Mouse (Mus musculus): ENCODE results near the gene Als2cr12. TPM values are rescaled to one million over a fixed set of nuclear protein-coding genes. Genes with fewer than 3 reads are reported as not detected.
"Not testable (repeated sequence)": the region's sequence is repeated elsewhere in the genome, so short reads cannot be mapped to it uniquely, and the experiment has no call there.

The Als2cr12 gene
- polyA plus RNA-seq, 1 experiment, result 0.16 TPM

GRCm38 (mm10) chr1:58668191-58668590, 27.6 kb downstream of the Als2cr12 start:
- no peak for DNase-seq
- no peaks in the 10 kb centered on the region for H3K36me3 ChIP-seq (ENCODE audit: control insufficient read depth, insufficient read depth, low read length)
- no peaks in the 10 kb centered on the region for H3K27me3 ChIP-seq (ENCODE audit: control insufficient read depth, insufficient read depth, low read length)
- no peaks in the 10 kb centered on the region for H3K4me1 ChIP-seq (replicated peaks; ENCODE audit: control insufficient read depth, insufficient read depth, low read length)
- no peak overlapping the region for H3K27ac ChIP-seq (ENCODE audit: control insufficient read depth, insufficient read depth, low read length)
- H3K4me3 ChIP-seq (ENCODE audit: control insufficient read depth, insufficient read depth, low read length), result no peak overlapping the region
- no peak for TF ChIP-seq POLR2A (IDR thresholded peaks at IDR 0.05; ENCODE audit: control insufficient read depth, extremely low read depth, insufficient read depth, low read length, poor library complexity)
- no peak for TF ChIP-seq CTCF (IDR thresholded peaks at IDR 0.05; ENCODE audit: borderline replicate concordance, control insufficient read depth, extremely low read depth, insufficient read depth, low read length, poor library complexity)
- WGBS, result 93% methylated on average over 5 of the region's 5 CpGs

- H3K4me3 ChIP-seq (ENCODE audit: control insufficient read depth, insufficient read depth, low read length); H3K4me1 ChIP-seq (replicated peaks; ENCODE audit: control insufficient read depth, insufficient read depth, low read length); H3K27ac ChIP-seq (ENCODE audit: control insufficient read depth, insufficient read depth, low read length); H3K27me3 ChIP-seq (ENCODE audit: control insufficient read depth, insufficient read depth, low read length); DNase-seq; H3K36me3 ChIP-seq (ENCODE audit: control insufficient read depth, insufficient read depth, low read length): not testable (repeated sequence)
- 85% methylated on average over 3 of the region's 3 CpGs for WGBS
These were observed 32.4 kb downstream of the Als2cr12 start for GRCm38 (mm10) chr1:58663365-58663764.

GRCm38 (mm10) chr1:58662671-58663070, 33.1 kb downstream of the Als2cr12 start:
- not testable (repeated sequence) for H3K36me3 ChIP-seq (ENCODE audit: control insufficient read depth, insufficient read depth, low read length); H3K27ac ChIP-seq (ENCODE audit: control insufficient read depth, insufficient read depth, low read length); H3K4me3 ChIP-seq (ENCODE audit: control insufficient read depth, insufficient read depth, low read length); DNase-seq; H3K27me3 ChIP-seq (ENCODE audit: control insufficient read depth, insufficient read depth, low read length); H3K4me1 ChIP-seq (replicated peaks; ENCODE audit: control insufficient read depth, insufficient read depth, low read length)
- 98% methylated on average over 5 of the region's 5 CpGs for WGBS

GRCm38 (mm10) chr1:58652480-58653403, 43.0 kb downstream of the Als2cr12 start:
- TF ChIP-seq POLR2A (IDR thresholded peaks at IDR 0.05; ENCODE audit: control insufficient read depth, extremely low read depth, insufficient read depth, low read length, poor library complexity) (peak; percentile 36; the same call in 1 of the 2 replicates), CTCF (IDR thresholded peaks at IDR 0.05; ENCODE audit: borderline replicate concordance, control insufficient read depth, extremely low read depth, insufficient read depth, low read length, poor library complexity) (no peak)
- Histone ChIP-seq H3K4me3 (ENCODE audit: control insufficient read depth, insufficient read depth, low read length) (peak overlapping the region; percentile 58), H3K27me3 (ENCODE audit: control insufficient read depth, insufficient read depth, low read length) (no peaks in the 10 kb centered on the region), H3K4me1 (replicated peaks; ENCODE audit: control insufficient read depth, insufficient read depth, low read length) (peaks cover 3% of the 10 kb centered on the region), H3K36me3 (ENCODE audit: control insufficient read depth, insufficient read depth, low read length) (no peaks in the 10 kb centered on the region), H3K27ac (ENCODE audit: control insufficient read depth, insufficient read depth, low read length) (peak overlapping the region; percentile 13)
- peak; percentile 72 for DNase-seq
- under 1% methylated on average over 37 of the region's 37 CpGs for WGBS

GRCm38 (mm10) chr1:58651571-58652456, 44.0 kb downstream of the Als2cr12 start:
- H3K4me3 ChIP-seq (ENCODE audit: control insufficient read depth, insufficient read depth, low read length), result peak overlapping the region; percentile 58
- peak; percentile 11 for DNase-seq
- H3K27ac ChIP-seq (ENCODE audit: control insufficient read depth, insufficient read depth, low read length), result peak overlapping the region; percentile 13; the same call in 1 of the 2 replicates
- not testable (repeated sequence) for H3K27me3 ChIP-seq (ENCODE audit: control insufficient read depth, insufficient read depth, low read length); H3K36me3 ChIP-seq (ENCODE audit: control insufficient read depth, insufficient read depth, low read length); H3K4me1 ChIP-seq (replicated peaks; ENCODE audit: control insufficient read depth, insufficient read depth, low read length)
- WGBS, result 48% methylated on average over 17 of the region's 17 CpGs

GRCm38 (mm10) chr1:58628847-58629246, 66.9 kb downstream of the Als2cr12 start:
- not testable (repeated sequence) for H3K4me1 ChIP-seq (replicated peaks; ENCODE audit: control insufficient read depth, insufficient read depth, low read length); DNase-seq; H3K27me3 ChIP-seq (ENCODE audit: control insufficient read depth, insufficient read depth, low read length); H3K4me3 ChIP-seq (ENCODE audit: control insufficient read depth, insufficient read depth, low read length); H3K36me3 ChIP-seq (ENCODE audit: control insufficient read depth, insufficient read depth, low read length); H3K27ac ChIP-seq (ENCODE audit: control insufficient read depth, insufficient read depth, low read length)
- 88% methylated on average over 2 of the region's 2 CpGs for WGBS

Data from thymus, adult 2 months (tissue).